In genomic region chr12:104141506-104141905, GRCm38 (mm10) we compare ENCODE assay signal across 22 mouse cellular contexts. TPM values are rescaled to one million over a fixed set of nuclear protein-coding genes. Genes with fewer than 3 reads are reported as not detected.
"Had no signal": no experiment of that assay in that cellular context is flagged by ENCODE, and none has a peak within 500 bp of the region (broad histone marks: within the 10 kb centered on the region; RNA-seq: fewer than 3 reads in every experiment).

No protein-coding gene starts in this region.

- H3K4me3 ChIP-seq: limb, embryonic 15.5 days; liver, embryonic 12.5 days; midbrain, embryonic 13.5 days; myocyte; neural tube, embryonic 12.5 days had no signal

- H3K4me1 ChIP-seq: limb, embryonic 15.5 days; liver, embryonic 12.5 days; midbrain, embryonic 13.5 days; neural tube, embryonic 12.5 days had no signal

- H3K27ac ChIP-seq: kidney, postnatal 0 days; limb, embryonic 15.5 days; liver, embryonic 12.5 days; midbrain, embryonic 13.5 days; neural tube, embryonic 12.5 days had no signal

- DNase-seq: kidney, adult 11 months; kidney, adult 9 months; left cerebral cortex, postnatal 4 days; lung, embryonic 14.5 days; lung, postnatal 10 days; right cerebral cortex, postnatal 14 days; thymus, postnatal 36 days had no signal

- H3K9ac ChIP-seq: limb, embryonic 15.5 days; liver, embryonic 12.5 days; lung, embryonic 14.5 days; midbrain, embryonic 13.5 days; neural tube, embryonic 12.5 days had no signal

- H3K36me3 ChIP-seq: limb, embryonic 15.5 days; liver, embryonic 12.5 days; midbrain, embryonic 13.5 days; neural tube, embryonic 12.5 days had no signal

- H3K4me2 ChIP-seq: limb, embryonic 15.5 days; liver, embryonic 12.5 days; lung, embryonic 14.5 days; midbrain, embryonic 13.5 days; neural tube, embryonic 12.5 days had no signal

- H3K9me3 ChIP-seq: limb, embryonic 15.5 days; liver, embryonic 12.5 days; midbrain, embryonic 13.5 days; neural tube, embryonic 12.5 days had no signal

- ATAC-seq: liver, embryonic 12.5 days; midbrain, embryonic 13.5 days had no signal

- H3K27me3 ChIP-seq: limb, embryonic 15.5 days; liver, embryonic 12.5 days; midbrain, embryonic 13.5 days; neural tube, embryonic 12.5 days had no signal

RNA-seq across cellular contexts. Expression of gene Serpina3c, which starts 12.2 kb away (rescaled TPM):
- total RNA-seq: left cerebral cortex, adult 18-20 months; left cerebral cortex, postnatal 10 days; left cerebral cortex, postnatal 4 days; megakaryocyte-erythroid progenitor cell, adult 5-6 weeks had no signal
- polyA plus RNA-seq: intestine, embryonic 14.5 days; liver, embryonic 12.5 days; lung, embryonic 14.5 days; midbrain, embryonic 13.5 days; myocyte; neural tube, embryonic 12.5 days had no signal

RNA-seq across cellular contexts. Expression of gene Serpina3b, which starts 13.7 kb away (rescaled TPM):
- total RNA-seq: layer of hippocampus, adult 8-10 months; layer of hippocampus, postnatal 14 days; left cerebral cortex, adult 18-20 months; left cerebral cortex, postnatal 10 days; left cerebral cortex, postnatal 4 days; megakaryocyte-erythroid progenitor cell, adult 5-6 weeks had no signal
- polyA plus RNA-seq: intestine, embryonic 14.5 days; kidney, postnatal 0 days; large intestine, adult 2 months; lung, embryonic 14.5 days; midbrain, embryonic 13.5 days; myocyte; neural tube, embryonic 12.5 days; thymus, postnatal 0 days had no signal

RNA-seq across cellular contexts. Expression of gene Serpina3a, which starts 29.0 kb away (rescaled TPM):
- total RNA-seq: layer of hippocampus, adult 8-10 months; layer of hippocampus, postnatal 14 days; left cerebral cortex, adult 18-20 months; left cerebral cortex, postnatal 10 days; left cerebral cortex, postnatal 4 days; megakaryocyte-erythroid progenitor cell, adult 5-6 weeks had no signal
- polyA plus RNA-seq: intestine, embryonic 14.5 days; kidney, postnatal 0 days; large intestine, adult 2 months; limb, embryonic 15.5 days; liver, embryonic 12.5 days; liver, embryonic 16.5 days; lung, embryonic 14.5 days; midbrain, embryonic 13.5 days; myocyte; neural tube, embryonic 12.5 days; thymus, postnatal 0 days had no signal

RNA-seq across cellular contexts. Expression of gene Serpina5, which starts 40.6 kb away (rescaled TPM):
- total RNA-seq: layer of hippocampus, adult 8-10 months; layer of hippocampus, postnatal 14 days; left cerebral cortex, adult 18-20 months; left cerebral cortex, postnatal 10 days; left cerebral cortex, postnatal 4 days; megakaryocyte-erythroid progenitor cell, adult 5-6 weeks had no signal
- polyA plus RNA-seq: intestine, embryonic 14.5 days; kidney, postnatal 0 days; large intestine, adult 2 months; limb, embryonic 15.5 days; liver, embryonic 12.5 days; lung, embryonic 14.5 days; midbrain, embryonic 13.5 days; myocyte; neural tube, embryonic 12.5 days; thymus, postnatal 0 days had no signal
